Mouse (Mus musculus) hindbrain, embryonic 15.5 days (tissue): ENCODE measurements around the gene Rgsl1. TPM values are rescaled to one million over a fixed set of nuclear protein-coding genes. Genes with fewer than 3 reads are reported as not detected.

ENCODE experiments used
- ATAC-seq: fragments of 200-750 bp; cut with Nextera tagmentation; 2 replicates; pipeline ENCODE4 v1.8.0; 2017; ENCODE audit warnings: low read depth, moderate number of reproducible peaks, moderate TSS enrichment; ENCODE audit not compliant: low FRiP score
- H3K27ac ChIP-seq: fragments of 300-500 bp; sonication (generic); replicated peaks from 2 replicates; pipeline ENCODE4 v1.5.1; 2015; ENCODE audit warnings: mild to moderate bottlenecking, inconsistent platforms
- H3K27me3 ChIP-seq: fragments of 300-500 bp; sonication (generic); 2 replicates; pipeline ENCODE4 v1.6.1; 2015; ENCODE audit warnings: control low read depth, inconsistent platforms
- H3K36me3 ChIP-seq: fragments of 300-500 bp; sonication (generic); 2 replicates; pipeline ENCODE4 v1.6.1; 2015; ENCODE audit warnings: control low read depth, inconsistent platforms
- H3K4me1 ChIP-seq: fragments of 300-500 bp; sonication (generic); replicated peaks from 2 replicates; pipeline ENCODE4 v1.6.1; 2015; ENCODE audit warnings: control low read depth, inconsistent platforms
- H3K4me2 ChIP-seq: fragments of 300-500 bp; sonication (generic); 2 replicates; pipeline ENCODE4 v1.6.1; 2015; ENCODE audit warnings: moderate library complexity, mild to moderate bottlenecking, inconsistent platforms
- H3K4me3 ChIP-seq: fragments of 300-500 bp; sonication (generic); 2 replicates; pipeline ENCODE4 v1.5.1; 2015; ENCODE audit warnings: mild to moderate bottlenecking, inconsistent platforms
- H3K9ac ChIP-seq: fragments of 300-500 bp; sonication (generic); 2 replicates; pipeline ENCODE4 v1.6.1; 2015; ENCODE audit warnings: inconsistent platforms
- H3K9me3 ChIP-seq: fragments of 300-500 bp; sonication (generic); 2 replicates; pipeline ENCODE4 v1.6.1; 2016; ENCODE audit warnings: control low read depth, inconsistent platforms
- WGBS: fragments of 180-500 bp; shearing (Covaris S2); methylation state at CpG from one replicate; pipeline ENCODE4 v1.1.7; 2015; 5-methylcytosine and 5-hydroxymethylcytosine counted together
- polyA plus RNA-seq: library from polyadenylated mRNA; unstranded; fragments of >200 nt; fragmentation: Nextera tagmentation; extraction: Ambion mirVana; gene quantifications from 2 replicates; pipeline ENCODE4 v1.2.1, GENCODE M21; 2015

Rgsl1 gene
- polyA plus RNA-seq, 1 experiment from 2014 or later: 0.26 TPM

GRCm38 (mm10) chr1:153737101-153738085 is 106.5 kb downstream of the Rgsl1 start:
- ATAC-seq: peak; percentile 7; the same call in 1 of the 2 replicates
- 12% methylated on average over 9 of the region's 9 CpGs for WGBS
- Histone ChIP-seq H3K9me3 (no peaks in the 10 kb centered on the region), H3K4me2 (peak overlapping the region; percentile 28), H3K27ac (peak overlapping the region; percentile 64), H3K27me3 (no peaks in the 10 kb centered on the region), H3K4me3 (no peak overlapping the region), H3K4me1 (peaks cover 66% of the 10 kb centered on the region), H3K9ac (no peak overlapping the region), H3K36me3 (no peaks in the 10 kb centered on the region)

DNA sequence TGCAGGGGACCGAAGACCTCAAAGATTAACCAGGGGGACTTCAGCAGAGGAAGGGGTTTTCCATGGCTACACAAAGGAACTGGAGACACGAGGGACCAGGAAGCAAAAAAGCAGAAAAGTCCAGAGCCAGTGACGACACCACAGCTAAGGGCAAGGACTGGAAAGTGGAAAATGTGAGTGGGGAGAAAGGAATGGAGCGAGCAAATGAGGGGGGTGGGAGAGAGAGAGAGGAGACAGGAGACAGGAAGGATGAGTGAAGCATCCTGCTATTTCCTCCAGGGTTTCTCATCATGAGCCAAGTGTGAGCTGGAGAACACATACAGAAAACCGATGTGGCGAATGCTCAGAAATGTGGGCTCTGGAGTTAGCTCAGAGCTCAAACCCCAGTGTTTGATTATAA is 107.8 kb downstream of the Rgsl1 start:
- H3K4me2 ChIP-seq: no peak overlapping the region
- H3K4me1 ChIP-seq: peaks cover 60% of the 10 kb centered on the region
- ATAC-seq: no peak
- 68% methylated on average over 6 of the region's 6 CpGs for WGBS
- no peak overlapping the region for H3K9ac ChIP-seq
- no peaks in the 10 kb centered on the region for H3K36me3 ChIP-seq
- H3K27ac ChIP-seq: no peak overlapping the region
- no peak overlapping the region for H3K4me3 ChIP-seq
- H3K27me3 ChIP-seq: no peaks in the 10 kb centered on the region
- H3K9me3 ChIP-seq: no peaks in the 10 kb centered on the region

DNA sequence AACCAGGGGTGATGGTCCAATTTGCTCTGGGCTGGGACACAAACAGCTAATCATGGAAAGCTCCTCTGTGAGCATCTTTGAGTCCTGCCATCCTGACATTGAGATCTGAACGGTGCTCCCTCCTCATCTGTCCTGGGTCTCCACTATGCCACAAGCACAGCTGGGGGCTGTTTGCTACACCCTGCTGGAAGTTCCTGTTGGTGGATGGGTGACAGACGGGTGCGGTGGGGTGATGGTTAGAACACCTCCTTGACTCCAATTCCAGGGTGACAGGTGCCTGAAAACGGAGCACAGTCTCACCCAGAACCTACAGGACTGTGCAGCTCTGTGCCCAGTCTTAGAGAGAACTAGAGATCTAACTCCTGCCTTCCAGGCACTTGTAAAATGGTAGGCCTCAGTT is 109.1 kb downstream of the Rgsl1 start:
- no peaks in the 10 kb centered on the region for H3K36me3 ChIP-seq
- H3K4me2 ChIP-seq: no peak overlapping the region
- H3K27ac ChIP-seq: no peak overlapping the region
- no peak overlapping the region for H3K9ac ChIP-seq
- ATAC-seq: no peak
- H3K4me3 ChIP-seq: no peak overlapping the region
- no peaks in the 10 kb centered on the region for H3K9me3 ChIP-seq
- WGBS: 85% methylated on average over 4 of the region's 4 CpGs
- H3K27me3 ChIP-seq: no peaks in the 10 kb centered on the region
- peaks cover 57% of the 10 kb centered on the region for H3K4me1 ChIP-seq

- ATAC-seq: no peak
- Histone ChIP-seq H3K27me3 (no peaks in the 10 kb centered on the region), H3K4me1 (peaks cover 47% of the 10 kb centered on the region), H3K36me3 (no peaks in the 10 kb centered on the region), H3K27ac (no peak overlapping the region), H3K4me2 (no peak overlapping the region), H3K9me3 (no peaks in the 10 kb centered on the region), H3K9ac (no peak overlapping the region), H3K4me3 (no peak overlapping the region)
- WGBS: 29% methylated on average over 8 of the region's 9 CpGs
Measured at GRCm38 (mm10) chr1:153733181-153733580, 110.8 kb downstream of the Rgsl1 start.

- no peak overlapping the region for H3K9ac ChIP-seq
- no peak overlapping the region for H3K4me3 ChIP-seq
- H3K9me3 ChIP-seq: no peaks in the 10 kb centered on the region
- peak overlapping the region; percentile 37; the same call in 1 of the 2 replicates for H3K27ac ChIP-seq
- WGBS: 40% methylated on average over 3 of the region's 3 CpGs
- ATAC-seq: 0 out of 2 replicates have a peak, but pooled peaks have one; percentile 17
- H3K27me3 ChIP-seq: no peaks in the 10 kb centered on the region
- H3K4me1 ChIP-seq: peaks cover 24% of the 10 kb centered on the region
- no peak overlapping the region for H3K4me2 ChIP-seq
- H3K36me3 ChIP-seq: no peaks in the 10 kb centered on the region
Measured at GRCm38 (mm10) chr1:153730671-153731070, 113.3 kb downstream of the Rgsl1 start.

- Histone ChIP-seq H3K9ac (no peak overlapping the region), H3K27ac (no peak overlapping the region), H3K4me3 (no peak overlapping the region), H3K4me2 (no peak overlapping the region), H3K9me3 (no peaks in the 10 kb centered on the region), H3K36me3 (no peaks in the 10 kb centered on the region), H3K27me3 (no peaks in the 10 kb centered on the region), H3K4me1 (peaks cover 24% of the 10 kb centered on the region)
- 70% methylated on average over 2 of the region's 2 CpGs for WGBS
- no peak for ATAC-seq
Measured at GRCm38 (mm10) chr1:153729806-153730205, 114.1 kb downstream of the Rgsl1 start.

Other genes with a start within 250 kb of the Rgsl1 start
- 21.2 and 21.6 TPM in 2 replicates for gene Rgs8, start 191.1 kb downstream of the Rgsl1 start, polyA plus RNA-seq
- 12.4 and 17.1 TPM in 2 replicates for gene Rgs16, start 103.8 kb downstream of the Rgsl1 start, polyA plus RNA-seq
- gene Rnasel, start 94.7 kb downstream of the Rgsl1 start, polyA plus RNA-seq: 39.5 and 40.1 TPM in 2 replicates
- 0.45 and 1.0 TPM in 2 replicates for gene Teddm1b, start 30.2 kb upstream of the Rgsl1 start, polyA plus RNA-seq
- gene Teddm1a, start 47.6 kb upstream of the Rgsl1 start, polyA plus RNA-seq: not detected in 2 replicates
- 214 and 219 TPM in 2 replicates for gene Glul, start 55.8 kb upstream of the Rgsl1 start, polyA plus RNA-seq
- 1.6 TPM in 2 replicates for gene Teddm2, start 56.1 kb upstream of the Rgsl1 start, polyA plus RNA-seq